Mouse (Mus musculus) forebrain, embryonic 11.5 days (tissue): ENCODE results near the gene Gorasp2. TPM values are rescaled to one million over a fixed set of nuclear protein-coding genes. Genes with fewer than 3 reads are reported as not detected.

Source experiments
- ATAC-seq: fragments of 200-750 bp; cut with Nextera tagmentation; replicated peaks from 2 replicates; pipeline ENCODE4 v1.8.0; 2017; ENCODE audit warnings: moderate TSS enrichment; ENCODE audit not compliant: low FRiP score
- DNase-seq: peaks from one replicate; pipeline ENCODE4 v3.0.0-alpha.2; 2017; ENCODE audit warnings: low spot score
- H3K27ac ChIP-seq: fragments of 300-500 bp; sonication (generic); 2 replicates; pipeline ENCODE4 v1.5.1; 2014; ENCODE audit warnings: low read depth, low read length
- H3K27me3 ChIP-seq: fragments of 300-500 bp; sonication (generic); 2 replicates; pipeline ENCODE4 v1.6.1; 2014; ENCODE audit warnings: mild to moderate bottlenecking, low read length, mixed read lengths; ENCODE audit not compliant: control insufficient read depth, insufficient read depth
- H3K36me3 ChIP-seq: fragments of 300-500 bp; sonication (generic); 2 replicates; pipeline ENCODE4 v1.6.1; 2014; ENCODE audit warnings: mild to moderate bottlenecking, low read length, moderate library complexity, mixed read lengths; ENCODE audit not compliant: control insufficient read depth, insufficient read depth
- H3K4me1 ChIP-seq: fragments of 300-500 bp; sonication (generic); replicated peaks from 2 replicates; pipeline ENCODE4 v1.6.1; 2014; ENCODE audit warnings: low read length, mixed read lengths; ENCODE audit not compliant: control insufficient read depth, insufficient read depth
- H3K4me2 ChIP-seq: fragments of 300-500 bp; sonication (generic); 2 replicates; pipeline ENCODE4 v1.6.1; 2014; ENCODE audit warnings: low read depth, mild to moderate bottlenecking, low read length, moderate library complexity, mixed read lengths; ENCODE audit not compliant: severe bottlenecking
- H3K4me3 ChIP-seq: fragments of 300-500 bp; sonication (generic); 2 replicates; pipeline ENCODE4 v1.5.1; 2014; ENCODE audit warnings: low read depth, low read length
- H3K9ac ChIP-seq: fragments of 300-500 bp; sonication (generic); 2 replicates; pipeline ENCODE4 v1.6.1; 2014; ENCODE audit warnings: low read length
- H3K9me3 ChIP-seq: fragments of 300-500 bp; sonication (generic); 2 replicates; pipeline ENCODE4 v1.6.1; 2016; ENCODE audit warnings: low read length, mixed read lengths; ENCODE audit not compliant: control insufficient read depth
- WGBS: fragments of 180-500 bp; shearing (Covaris S2); extraction: QIAGEN DNeasy Blood & Tissue Kit; methylation state at CpG from one replicate; pipeline ENCODE4 v1.1.7; 2014; 5-methylcytosine and 5-hydroxymethylcytosine counted together
- polyA plus RNA-seq: library from polyadenylated mRNA; unstranded; fragments of >200 nt; fragmentation: Nextera tagmentation; extraction: Ambion mirVana; gene quantifications from 2 replicates; pipeline ENCODE4 v1.2.1, GENCODE M21; 2014

Gene Gorasp2
- 150 and 164 TPM in 2 replicates for polyA plus RNA-seq

GRCm38 (mm10) chr2:70660887-70661714 is at the start of gene Gorasp2:
Gene Gorasp2 (plus strand): TSS chr2:70661576.
- peak within 1 kb of the TSS; percentile 86 for H3K9ac ChIP-seq
- H3K9me3 ChIP-seq, result no peaks in the 10 kb centered on the region
- DNase-seq (peak; percentile 97), ATAC-seq (peak; percentile 95)
- WGBS, result 3% methylated on average over 64 of the region's 64 CpGs
- H3K36me3 ChIP-seq, result no peaks in the 10 kb centered on the region
- H3K4me1 ChIP-seq, result no peaks in the 10 kb centered on the region; the same call in 1 of the 2 replicates
- no peaks in the 10 kb centered on the region for H3K27me3 ChIP-seq
- H3K4me3 ChIP-seq, result peak within 1 kb of the TSS; percentile 63
- H3K4me2 ChIP-seq, result peak within 1 kb of the TSS; percentile 83
- H3K27ac ChIP-seq, result peak within 1 kb of the TSS; percentile 77

- no peak for ATAC-seq
- Histone ChIP-seq H3K4me3 (no peak overlapping the region), H3K4me1 (no peaks in the 10 kb centered on the region), H3K27ac (no peak overlapping the region), H3K27me3 (no peaks in the 10 kb centered on the region), H3K9ac (no peak overlapping the region), H3K36me3 (no peaks in the 10 kb centered on the region), H3K4me2 (no peak overlapping the region), H3K9me3 (no peaks in the 10 kb centered on the region)
- DNase-seq, result no peak
- 91% methylated on average over 7 of the region's 7 CpGs for WGBS
Observed at GRCm38 (mm10) chr2:70614745-70615351, 46.5 kb upstream of the Gorasp2 start.

GRCm38 (mm10) chr2:70616076-70616475 is 45.3 kb upstream of the Gorasp2 start:
- Histone ChIP-seq H3K27me3 (no peaks in the 10 kb centered on the region), H3K9me3 (no peaks in the 10 kb centered on the region), H3K4me2 (no peak overlapping the region), H3K4me1 (no peaks in the 10 kb centered on the region), H3K36me3 (no peaks in the 10 kb centered on the region), H3K4me3 (no peak overlapping the region), H3K9ac (no peak overlapping the region), H3K27ac (no peak overlapping the region)
- DNase-seq (no peak), ATAC-seq (no peak)
- 95% methylated on average over 2 of the region's 2 CpGs for WGBS

GRCm38 (mm10) chr2:70616617-70617016 is 44.8 kb upstream of the Gorasp2 start:
- Histone ChIP-seq H3K27ac (no peak overlapping the region), H3K4me3 (no peak overlapping the region), H3K9me3 (no peaks in the 10 kb centered on the region), H3K9ac (no peak overlapping the region), H3K36me3 (no peaks in the 10 kb centered on the region), H3K27me3 (no peaks in the 10 kb centered on the region), H3K4me2 (no peak overlapping the region), H3K4me1 (no peaks in the 10 kb centered on the region)
- 69% methylated on average over 3 of the region's 3 CpGs for WGBS
- no peak for ATAC-seq
- DNase-seq, result no peak

GRCm38 (mm10) chr2:70619232-70619835 is 42.0 kb upstream of the Gorasp2 start:
- Histone ChIP-seq H3K9ac (no peak overlapping the region), H3K9me3 (no peaks in the 10 kb centered on the region), H3K4me2 (no peak overlapping the region), H3K4me3 (no peak overlapping the region), H3K27ac (no peak overlapping the region), H3K4me1 (no peaks in the 10 kb centered on the region), H3K36me3 (no peaks in the 10 kb centered on the region), H3K27me3 (no peaks in the 10 kb centered on the region)
- DNase-seq, result no peak
- 92% methylated on average over 6 of the region's 6 CpGs for WGBS
- no peak for ATAC-seq

GRCm38 (mm10) chr2:70620225-70620624 is 41.2 kb upstream of the Gorasp2 start:
- Histone ChIP-seq H3K27ac (no peak overlapping the region), H3K9ac (no peak overlapping the region), H3K4me1 (no peaks in the 10 kb centered on the region), H3K4me2 (no peak overlapping the region), H3K36me3 (no peaks in the 10 kb centered on the region), H3K27me3 (no peaks in the 10 kb centered on the region), H3K9me3 (no peaks in the 10 kb centered on the region), H3K4me3 (no peak overlapping the region)
- DNase-seq (peak; percentile 74), ATAC-seq (no peak)
- 12% methylated on average over 6 of the region's 6 CpGs for WGBS

GRCm38 (mm10) chr2:70622244-70622643 is 39.1 kb upstream of the Gorasp2 start:
- whole genome bisulfite sequencing, result 75% methylated on average over 4 of the region's 4 CpGs
- H3K27ac ChIP-seq, result no peak overlapping the region
- H3K27me3 ChIP-seq, result no peaks in the 10 kb centered on the region

GRCm38 (mm10) chr2:70625761-70626160 is 35.6 kb upstream of the Gorasp2 start:
- Histone ChIP-seq H3K9me3 (no peaks in the 10 kb centered on the region), H3K36me3 (no peaks in the 10 kb centered on the region), H3K27me3 (no peaks in the 10 kb centered on the region), H3K4me2 (no peak overlapping the region), H3K9ac (no peak overlapping the region), H3K27ac (no peak overlapping the region), H3K4me1 (no peaks in the 10 kb centered on the region), H3K4me3 (no peak overlapping the region)
- DNase-seq, result no peak
- no peak for ATAC-seq
- WGBS, result 82% methylated on average over 7 of the region's 7 CpGs

More at GRCm38 (mm10) chr2:70622244-70622643, 39.1 kb upstream of the Gorasp2 start:
- no peak overlapping the region for H3K4me3 ChIP-seq
- H3K36me3 ChIP-seq, result no peaks in the 10 kb centered on the region
- no peaks in the 10 kb centered on the region for H3K4me1 ChIP-seq
- no peaks in the 10 kb centered on the region for H3K9me3 ChIP-seq
- no peak for ATAC-seq
- DNase-seq, result no peak
- no peak overlapping the region for H3K9ac ChIP-seq
- H3K4me2 ChIP-seq, result no peak overlapping the region
